Mouse (Mus musculus) forebrain, embryonic 11.5 days (tissue): ENCODE results near the gene Sfpq. TPM values are rescaled to one million over a fixed set of nuclear protein-coding genes. Genes with fewer than 3 reads are reported as not detected.
"Not testable (repeated sequence)": the region's sequence is repeated elsewhere in the genome, so short reads cannot be mapped to it uniquely, and the experiment has no call there.

Source experiments
- ATAC-seq: fragments of 200-750 bp; cut with Nextera tagmentation; replicated peaks from 2 replicates; pipeline ENCODE4 v1.8.0; 2017; ENCODE audit warnings: moderate TSS enrichment; ENCODE audit not compliant: low FRiP score
- DNase-seq: peaks from one replicate; pipeline ENCODE4 v3.0.0-alpha.2; 2017; ENCODE audit warnings: low spot score
- H3K27ac ChIP-seq: fragments of 300-500 bp; sonication (generic); 2 replicates; pipeline ENCODE4 v1.5.1; 2014; ENCODE audit warnings: low read depth, low read length
- H3K27me3 ChIP-seq: fragments of 300-500 bp; sonication (generic); 2 replicates; pipeline ENCODE4 v1.6.1; 2014; ENCODE audit warnings: mild to moderate bottlenecking, low read length, mixed read lengths; ENCODE audit not compliant: control insufficient read depth, insufficient read depth
- H3K36me3 ChIP-seq: fragments of 300-500 bp; sonication (generic); 2 replicates; pipeline ENCODE4 v1.6.1; 2014; ENCODE audit warnings: mild to moderate bottlenecking, low read length, moderate library complexity, mixed read lengths; ENCODE audit not compliant: control insufficient read depth, insufficient read depth
- H3K4me1 ChIP-seq: fragments of 300-500 bp; sonication (generic); replicated peaks from 2 replicates; pipeline ENCODE4 v1.6.1; 2014; ENCODE audit warnings: low read length, mixed read lengths; ENCODE audit not compliant: control insufficient read depth, insufficient read depth
- H3K4me2 ChIP-seq: fragments of 300-500 bp; sonication (generic); 2 replicates; pipeline ENCODE4 v1.6.1; 2014; ENCODE audit warnings: low read depth, mild to moderate bottlenecking, low read length, moderate library complexity, mixed read lengths; ENCODE audit not compliant: severe bottlenecking
- H3K4me3 ChIP-seq: fragments of 300-500 bp; sonication (generic); 2 replicates; pipeline ENCODE4 v1.5.1; 2014; ENCODE audit warnings: low read depth, low read length
- H3K9ac ChIP-seq: fragments of 300-500 bp; sonication (generic); 2 replicates; pipeline ENCODE4 v1.6.1; 2014; ENCODE audit warnings: low read length
- H3K9me3 ChIP-seq: fragments of 300-500 bp; sonication (generic); 2 replicates; pipeline ENCODE4 v1.6.1; 2016; ENCODE audit warnings: low read length, mixed read lengths; ENCODE audit not compliant: control insufficient read depth
- WGBS: fragments of 180-500 bp; shearing (Covaris S2); extraction: QIAGEN DNeasy Blood & Tissue Kit; methylation state at CpG from one replicate; pipeline ENCODE4 v1.1.7; 2014; 5-methylcytosine and 5-hydroxymethylcytosine counted together
- polyA plus RNA-seq: library from polyadenylated mRNA; unstranded; fragments of >200 nt; fragmentation: Nextera tagmentation; extraction: Ambion mirVana; gene quantifications from 2 replicates; pipeline ENCODE4 v1.2.1, GENCODE M21; 2014

The Sfpq gene
- polyA plus RNA-seq, 1 experiment from 2014 or later = 170 TPM

DNA sequence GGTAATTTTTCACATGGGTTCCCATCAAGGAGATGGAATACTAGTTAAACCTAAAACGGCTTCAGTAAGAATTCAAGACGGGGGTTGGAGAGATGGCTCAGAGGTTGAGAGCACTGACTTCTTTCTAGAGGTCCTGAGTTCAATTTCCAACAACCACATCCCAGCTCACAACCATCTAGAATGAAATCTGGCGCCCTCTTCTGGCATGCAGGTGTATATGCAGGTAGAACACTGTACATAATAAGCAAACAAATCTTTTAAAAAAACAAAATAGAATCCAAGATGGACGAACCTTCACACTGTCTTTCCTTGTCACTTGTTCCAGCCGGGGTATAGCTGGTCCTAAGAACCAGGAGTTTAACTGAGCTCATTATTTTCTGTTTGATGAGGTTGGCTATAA, 28.8 kb upstream of the Sfpq start:
- WGBS = 61% methylated on average over 5 of the region's 5 CpGs
- Histone ChIP-seq H3K36me3 (no peaks in the 10 kb centered on the region), H3K27ac (no peak overlapping the region), H3K4me3 (no peak overlapping the region), H3K9me3 (no peaks in the 10 kb centered on the region), H3K4me1 (no peaks in the 10 kb centered on the region), H3K9ac (no peak overlapping the region), H3K4me2 (no peak overlapping the region), H3K27me3 (no peaks in the 10 kb centered on the region)
- DNase-seq (no peak), ATAC-seq (no peak)

DNA sequence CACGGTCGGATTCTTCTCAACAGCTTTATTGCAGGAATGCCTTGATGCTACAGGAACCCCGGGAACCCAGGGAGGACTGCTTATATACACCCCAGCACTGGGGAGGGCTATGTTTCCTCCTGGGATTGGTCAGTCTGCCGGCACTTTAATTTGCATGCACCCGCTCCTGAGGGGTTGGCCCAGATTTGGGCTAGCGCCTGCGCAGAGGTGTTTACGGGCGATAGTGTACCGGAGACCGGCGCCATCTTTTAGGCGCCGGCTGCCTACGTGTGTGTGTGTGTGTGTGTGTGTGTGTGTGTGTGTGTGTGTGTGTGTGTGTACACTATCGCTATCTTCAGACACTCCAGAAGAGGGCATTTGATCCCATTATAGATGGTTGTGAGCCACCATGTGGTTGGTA, 21.8 kb upstream of the Sfpq start:
- H3K27ac ChIP-seq, H3K4me3 ChIP-seq, H3K36me3 ChIP-seq, H3K9ac ChIP-seq, H3K4me2 ChIP-seq, ATAC-seq, H3K27me3 ChIP-seq, DNase-seq, H3K4me1 ChIP-seq, H3K9me3 ChIP-seq: not testable (repeated sequence)
- WGBS = 98% methylated on average over 16 of the region's 16 CpGs

DNA sequence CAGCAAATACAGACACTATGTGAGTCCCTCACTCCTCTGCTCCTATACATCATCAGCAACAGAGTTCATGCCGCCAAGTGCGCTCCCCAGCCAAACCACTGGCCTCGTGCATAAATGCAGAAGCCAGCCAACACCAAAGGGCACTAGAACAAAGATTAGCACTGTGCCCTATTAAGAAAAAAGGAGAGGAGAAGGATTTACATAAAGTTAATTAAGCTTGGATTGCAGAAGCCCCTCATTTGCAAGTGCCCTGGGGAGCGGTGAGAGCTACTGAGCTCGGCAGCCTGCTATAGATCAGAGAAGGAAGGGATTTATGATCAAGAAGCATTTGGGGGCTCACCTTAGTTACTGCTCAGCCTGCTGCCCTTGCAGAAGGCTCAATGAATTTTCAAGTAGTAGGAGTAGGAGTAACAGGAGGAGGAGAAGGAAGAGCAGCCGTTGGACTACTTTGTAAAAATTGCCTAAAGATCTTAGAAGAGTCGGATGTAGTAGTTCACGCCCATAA, 20.5 kb upstream of the Sfpq start:
- Histone ChIP-seq H3K36me3 (no peaks in the 10 kb centered on the region), H3K27me3 (no peaks in the 10 kb centered on the region), H3K9ac (no peak overlapping the region), H3K27ac (no peak overlapping the region), H3K4me3 (no peak overlapping the region), H3K4me1 (peaks cover 8% of the 10 kb centered on the region; the same call in 1 of the 2 replicates), H3K9me3 (no peaks in the 10 kb centered on the region), H3K4me2 (no peak overlapping the region)
- WGBS = 31% methylated on average over 8 of the region's 8 CpGs
- no peak for DNase-seq
- ATAC-seq = peak; percentile 27; the same call in 1 of the 2 replicates

- Histone ChIP-seq H3K4me2 (no peak overlapping the region), H3K4me1 (peaks cover 8% of the 10 kb centered on the region; the same call in 1 of the 2 replicates), H3K9ac (no peak overlapping the region), H3K4me3 (no peak overlapping the region), H3K27me3 (no peaks in the 10 kb centered on the region), H3K36me3 (no peaks in the 10 kb centered on the region), H3K27ac (no peak overlapping the region), H3K9me3 (no peaks in the 10 kb centered on the region)
- ATAC-seq = no peak
- 73% methylated on average over 3 of the region's 3 CpGs for WGBS
- DNase-seq = no peak
These were observed 16.7 kb upstream of the Sfpq start for GRCm38 (mm10) chr4:127004384-127004783.

- H3K4me3 ChIP-seq = peak overlapping the region; percentile 19; the same call in 1 of the 2 replicates
- no peaks in the 10 kb centered on the region for H3K36me3 ChIP-seq
- no peak overlapping the region for H3K27ac ChIP-seq
- ATAC-seq (peak; percentile 74), DNase-seq (peak; percentile 86)
- H3K4me2 ChIP-seq = peak overlapping the region; percentile 41
- H3K9ac ChIP-seq = peak overlapping the region; percentile 52
- peaks cover 8% of the 10 kb centered on the region; the same call in 1 of the 2 replicates for H3K4me1 ChIP-seq
- 13% methylated on average over 25 of the region's 25 CpGs for WGBS
- no peaks in the 10 kb centered on the region for H3K9me3 ChIP-seq
- no peaks in the 10 kb centered on the region for H3K27me3 ChIP-seq
These were observed 15.8 kb upstream of the Sfpq start for GRCm38 (mm10) chr4:127005113-127005936.

DNA sequence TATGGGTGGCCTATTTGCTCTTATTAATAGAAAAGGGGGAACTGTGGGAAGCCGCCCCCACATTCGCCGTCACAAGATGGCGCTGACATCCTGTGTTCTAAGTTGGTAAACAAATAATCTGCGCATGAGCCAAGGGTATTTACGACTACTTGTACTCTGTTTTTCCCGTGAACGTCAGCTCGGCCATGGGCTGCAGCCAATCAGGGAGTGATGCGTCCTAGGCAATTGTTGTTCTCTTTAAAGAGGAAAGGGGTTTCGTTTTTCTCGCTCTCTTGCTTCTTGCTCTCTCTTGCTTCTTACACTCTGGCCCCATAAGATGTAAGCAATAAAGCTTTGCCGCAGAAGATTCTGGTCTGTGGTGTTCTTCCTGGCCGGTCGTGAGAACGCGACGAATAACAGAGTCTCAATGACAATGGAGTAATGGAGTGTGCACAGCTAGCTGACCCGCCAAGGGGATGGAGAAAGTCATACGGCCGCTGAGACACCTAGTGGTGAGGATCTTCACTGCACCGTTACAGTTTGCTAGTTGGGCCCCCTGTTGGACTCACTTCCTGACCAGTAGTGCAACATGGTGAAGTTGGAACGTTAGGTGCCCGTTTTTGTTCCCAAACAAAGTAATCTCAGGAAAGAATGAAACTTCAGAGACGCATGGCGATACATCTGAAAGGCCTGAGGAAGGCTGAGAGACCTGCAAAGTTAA, 5.7 kb upstream of the Sfpq start:
- WGBS = 11% methylated on average over 14 of the region's 26 CpGs
- H3K27me3 ChIP-seq, H3K4me1 ChIP-seq, H3K9ac ChIP-seq, H3K27ac ChIP-seq, H3K36me3 ChIP-seq, H3K9me3 ChIP-seq: not testable (repeated sequence)
- Histone ChIP-seq H3K4me3 (peak overlapping the region; percentile 26), H3K4me2 (peak overlapping the region; percentile 5; the same call in 1 of the 2 replicates)
- DNase-seq (peak; percentile 90), ATAC-seq (peak; percentile 86)

DNA sequence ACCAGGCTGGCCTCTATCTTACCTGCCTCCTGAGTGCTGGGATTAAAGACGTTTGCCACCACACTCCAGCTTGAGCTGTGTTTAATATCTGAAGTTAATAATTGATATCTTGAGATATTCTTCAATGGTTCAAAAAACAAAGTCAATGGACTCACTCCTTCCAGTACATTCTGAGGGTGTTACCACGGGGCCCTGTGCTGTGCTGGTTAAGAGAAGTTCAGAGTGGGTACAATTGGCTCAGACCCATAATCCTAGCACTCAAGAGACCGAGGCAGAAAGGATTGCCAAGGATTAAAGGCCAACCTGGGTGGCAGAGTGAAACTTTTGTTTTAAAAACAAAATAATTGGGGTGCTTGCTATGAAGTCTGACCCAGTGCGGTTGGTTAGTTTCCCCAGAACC, 4.8 kb upstream of the Sfpq start:
- ATAC-seq (no peak), DNase-seq (no peak)
- H3K36me3 ChIP-seq = no peaks in the 10 kb centered on the region
- 80% methylated on average over 4 of the region's 4 CpGs for WGBS
- no peak overlapping the region for H3K27ac ChIP-seq
- no peaks in the 10 kb centered on the region for H3K4me1 ChIP-seq
- H3K9me3 ChIP-seq = no peaks in the 10 kb centered on the region
- no peaks in the 10 kb centered on the region for H3K27me3 ChIP-seq
- no peak overlapping the region for H3K9ac ChIP-seq
- H3K4me2 ChIP-seq = no peak overlapping the region
- H3K4me3 ChIP-seq = no peak overlapping the region

DNA sequence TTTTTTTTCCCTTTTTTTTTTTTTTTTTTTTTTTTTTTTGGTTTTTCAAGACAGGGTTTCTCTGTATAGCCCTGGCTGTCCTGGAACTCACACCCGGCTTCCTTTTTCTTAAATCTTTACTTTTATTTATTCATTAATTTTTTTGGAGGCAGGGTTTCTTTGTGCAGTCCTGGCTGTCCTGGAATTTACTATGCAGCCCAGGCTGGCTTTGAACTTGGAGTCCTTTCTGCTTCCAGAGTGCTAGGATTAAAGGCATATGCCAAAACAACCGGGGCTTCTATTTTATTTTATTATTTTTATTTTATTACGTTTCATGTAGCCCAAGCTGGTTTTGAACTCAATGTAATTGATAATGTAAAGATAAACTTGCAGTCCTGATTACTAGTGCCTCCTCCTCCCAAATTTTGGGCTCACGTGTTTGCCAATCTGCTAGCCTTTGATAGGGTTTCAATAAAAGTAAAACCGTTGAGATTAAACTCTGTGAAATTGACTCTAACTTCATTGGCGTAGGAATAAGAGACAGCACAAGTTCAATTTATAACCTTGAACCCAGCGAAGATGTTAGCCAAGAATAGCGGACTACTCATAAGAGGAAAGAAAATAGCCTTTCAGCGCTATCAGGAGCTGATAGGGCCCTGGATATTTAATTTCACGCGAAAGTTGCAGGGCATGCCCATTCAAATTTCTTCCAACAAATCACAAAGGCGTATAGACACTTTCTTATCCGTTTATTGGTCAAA, 543 bp upstream of the Sfpq start:
- ATAC-seq = no peak; the same call in 1 of the 2 replicates
- H3K9ac ChIP-seq = peak overlapping the region; percentile 29; the same call in 1 of the 2 replicates

More for the DNA sequence above, 543 bp upstream of the Sfpq start:
- Histone ChIP-seq H3K4me3 (peak overlapping the region; percentile 100), H3K27ac (peak overlapping the region; percentile 51; the same call in 1 of the 2 replicates), H3K36me3 (no peaks in the 10 kb centered on the region; the same call in 1 of the 2 replicates), H3K9me3 (no peaks in the 10 kb centered on the region), H3K27me3 (no peaks in the 10 kb centered on the region), H3K4me1 (peaks cover 5% of the 10 kb centered on the region; the same call in 1 of the 2 replicates), H3K4me2 (peak overlapping the region; percentile 54)
- no peak for DNase-seq
- WGBS = 13% methylated on average over 13 of the region's 13 CpGs
